Mouse (Mus musculus) gastrocnemius, postnatal 4 days (tissue): Measurements from ENCODE around the gene Ywhah. TPM values are rescaled to one million over a fixed set of nuclear protein-coding genes. Genes with fewer than 3 reads are reported as not detected.
"Not testable (repeated sequence)": the region's sequence is repeated elsewhere in the genome, so short reads cannot be mapped to it uniquely, and the experiment has no call there.

Source experiments
- DNase-seq, 2 experiments: peaks; one replicate each; pipeline ENCODE4 v3.0.0; 2021 to 2022; ENCODE audit warnings: low spot score in 2 of 2, mixed read lengths in 2 of 2
- total RNA-seq, 2 experiments: library from RNA; stranded (reverse); gene quantifications; 2 replicates each; pipeline ENCODE4 v1.2.3; 2021

Gene Ywhah
- total RNA-seq, 2 experiments from 2014 or later: 141 to 144 TPM

DNA sequence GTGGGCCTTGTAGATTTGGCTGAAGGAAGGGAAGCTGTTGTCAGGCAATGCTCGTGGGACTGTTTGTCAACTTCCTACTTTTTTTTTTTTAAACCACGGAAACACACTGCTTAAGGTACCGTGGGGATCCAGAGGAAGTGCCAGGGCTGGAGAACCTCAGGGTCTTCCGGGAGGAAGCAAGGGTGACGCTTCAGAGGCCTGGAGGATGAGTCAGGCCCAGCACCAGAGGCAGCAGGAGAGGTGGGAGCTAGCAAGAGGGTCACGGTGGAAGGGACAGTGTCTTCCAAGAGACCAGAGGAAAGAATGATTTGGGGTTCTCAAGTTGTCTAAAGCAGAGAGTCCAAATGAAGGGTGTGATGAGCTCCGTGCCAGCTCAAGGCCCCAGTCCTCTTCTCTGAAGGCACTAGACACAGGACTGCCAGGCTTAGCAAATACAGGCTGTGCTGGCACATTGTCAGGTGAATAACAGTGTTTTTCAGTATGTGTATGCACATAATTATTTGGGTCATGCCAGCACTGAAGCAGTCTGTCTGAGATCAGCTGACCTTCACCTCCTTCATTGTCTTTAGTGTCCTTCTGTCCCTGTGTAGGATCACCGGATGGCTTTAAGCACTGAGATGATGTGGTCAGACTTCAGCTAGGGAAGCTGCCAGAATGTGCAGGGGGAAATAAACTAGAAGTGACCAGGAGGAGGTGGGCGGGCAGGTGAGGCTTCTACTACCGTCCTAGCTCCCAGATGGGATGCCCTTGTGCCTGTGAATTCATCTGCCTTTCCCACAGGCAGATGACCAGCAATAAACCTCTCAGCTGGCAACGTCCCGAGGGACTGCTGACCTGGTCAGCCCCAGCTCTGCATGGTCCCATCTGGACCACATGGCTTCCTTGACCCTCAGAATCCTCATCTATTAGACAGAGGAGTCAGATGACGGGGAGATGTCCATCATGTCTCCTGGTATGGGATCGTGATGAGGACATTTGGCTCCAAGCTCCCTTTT, 8.5 kb upstream of the Ywhah start:
- DNase-seq: no peak

DNA sequence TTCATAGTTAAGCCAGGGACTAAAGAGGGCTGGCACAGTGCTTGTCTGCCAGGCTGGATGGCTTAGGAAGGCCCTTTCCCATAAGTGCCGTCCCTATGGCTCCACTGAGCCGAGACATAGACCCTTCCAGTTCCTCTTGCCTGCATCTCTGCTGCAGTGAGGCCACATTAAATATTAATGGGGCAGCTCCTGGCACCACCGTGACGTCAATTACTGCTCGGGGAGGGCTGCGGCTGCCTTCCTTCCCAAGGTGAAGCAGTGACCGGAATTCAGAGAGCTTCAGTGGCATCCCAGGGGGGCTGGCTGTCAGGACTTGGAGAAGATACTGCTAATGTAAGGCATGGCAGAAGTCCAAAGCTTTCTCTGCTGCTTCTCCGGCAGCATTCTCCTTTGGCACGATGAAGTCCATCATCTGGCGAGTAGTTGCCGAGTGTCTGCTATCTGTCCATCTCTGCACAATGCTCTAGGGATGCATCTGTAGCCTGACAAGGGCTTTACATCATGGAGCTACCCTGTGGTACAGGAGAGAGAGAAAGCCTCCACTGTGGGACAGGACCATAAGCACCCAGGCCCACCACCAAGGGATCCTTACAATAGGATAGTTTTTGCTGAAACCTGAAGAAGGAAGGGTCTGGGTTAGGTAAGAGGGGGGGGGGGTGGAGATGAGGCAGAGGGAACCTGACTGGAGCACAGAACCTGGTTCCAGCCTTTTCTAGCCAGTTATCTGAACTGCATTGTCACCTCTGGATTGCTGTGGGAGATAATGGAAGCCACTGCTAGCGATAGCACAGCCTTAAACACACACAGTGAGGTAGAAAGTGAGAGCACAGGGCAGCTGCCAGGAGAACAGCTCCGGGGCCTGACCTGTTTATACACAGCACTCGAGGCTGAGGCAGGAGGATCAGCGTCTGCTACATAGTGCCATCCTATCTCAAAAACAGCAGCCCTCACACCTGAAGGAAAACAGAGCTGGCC, 7.2 kb upstream of the Ywhah start:
- no peak for DNase-seq

DNA sequence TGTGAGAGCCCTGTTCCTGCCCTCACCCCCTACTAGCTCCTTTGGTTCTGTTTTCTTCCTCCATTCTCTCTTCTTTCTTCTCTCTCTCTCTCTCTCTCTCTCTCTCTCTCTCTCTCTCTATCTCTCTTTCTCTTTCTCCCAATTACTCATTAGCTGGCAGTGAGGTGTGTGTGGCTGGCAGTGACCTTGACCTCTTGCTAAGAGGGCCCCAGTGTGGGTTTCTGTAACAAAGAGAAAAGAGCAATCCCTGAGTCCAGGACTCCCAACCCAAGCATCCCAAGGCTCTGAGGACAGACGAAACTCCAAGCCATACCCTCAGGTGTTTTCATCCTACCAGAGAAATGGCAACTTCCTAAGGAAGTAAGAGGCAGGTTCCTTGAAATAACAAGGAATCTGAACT, 4.5 kb upstream of the Ywhah start:
- no peak for DNase-seq

DNA sequence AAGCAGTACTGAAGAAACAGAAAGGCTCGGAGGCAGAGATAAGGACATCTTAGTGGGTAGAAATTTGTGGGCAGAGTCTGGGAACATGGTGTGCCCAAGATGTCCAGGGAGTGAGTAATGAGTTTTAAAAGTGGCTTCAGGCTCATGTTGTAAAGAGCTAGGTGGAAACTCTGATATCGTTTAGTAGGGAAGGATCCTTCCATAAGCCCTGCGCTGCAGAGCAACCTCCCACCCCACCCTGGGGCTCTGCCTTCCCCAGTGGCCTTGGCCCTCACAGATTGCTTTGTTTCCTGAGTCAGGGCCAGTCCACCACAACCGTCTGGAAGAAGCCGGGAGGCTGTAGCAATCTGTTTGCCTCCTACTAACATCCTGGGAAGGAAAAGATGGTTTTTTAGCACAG, 3.0 kb upstream of the Ywhah start:
- DNase-seq: no peak

DNA sequence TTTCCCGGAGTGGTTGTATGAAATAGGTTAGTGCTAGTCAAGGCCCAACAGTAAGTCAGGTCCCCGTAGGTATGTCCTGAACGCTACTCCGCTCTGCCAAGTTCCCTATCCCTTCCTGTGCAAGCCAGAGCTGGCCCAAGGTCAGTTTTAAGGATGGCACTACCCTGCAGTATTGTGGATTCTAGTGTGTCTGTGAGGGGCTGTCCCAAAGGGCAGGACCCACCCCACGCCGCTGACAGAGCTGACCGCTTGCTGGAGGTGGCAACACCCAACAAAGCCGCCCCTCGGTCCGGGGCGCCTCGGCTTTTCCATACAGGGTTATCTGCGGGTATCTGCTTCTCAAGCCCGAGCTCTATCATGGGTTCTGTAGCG, 441 bp upstream of the Ywhah start:
- DNase-seq: peak in 1 of 2 experiments; percentile 21

DNA sequence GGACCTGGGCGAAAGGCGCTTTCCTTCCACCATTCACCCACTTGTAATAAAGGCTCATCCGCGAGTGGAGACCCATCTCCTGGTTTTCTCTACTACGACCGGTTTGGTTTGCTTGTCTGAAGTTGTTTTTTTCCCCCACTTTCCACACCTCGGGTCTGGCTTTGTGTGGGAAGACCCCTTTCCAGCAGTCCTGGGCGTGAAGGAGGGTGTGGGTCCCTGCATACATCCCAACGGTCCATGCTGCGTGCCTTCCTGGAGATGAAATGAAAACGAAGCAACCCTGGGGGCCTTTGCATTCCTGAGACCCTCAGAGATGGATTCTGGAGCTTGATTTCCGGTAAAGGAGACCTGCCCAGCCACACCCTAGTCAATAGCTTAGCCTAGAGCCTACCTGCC, 808 bp downstream of the Ywhah start:
- no peak for DNase-seq

DNA sequence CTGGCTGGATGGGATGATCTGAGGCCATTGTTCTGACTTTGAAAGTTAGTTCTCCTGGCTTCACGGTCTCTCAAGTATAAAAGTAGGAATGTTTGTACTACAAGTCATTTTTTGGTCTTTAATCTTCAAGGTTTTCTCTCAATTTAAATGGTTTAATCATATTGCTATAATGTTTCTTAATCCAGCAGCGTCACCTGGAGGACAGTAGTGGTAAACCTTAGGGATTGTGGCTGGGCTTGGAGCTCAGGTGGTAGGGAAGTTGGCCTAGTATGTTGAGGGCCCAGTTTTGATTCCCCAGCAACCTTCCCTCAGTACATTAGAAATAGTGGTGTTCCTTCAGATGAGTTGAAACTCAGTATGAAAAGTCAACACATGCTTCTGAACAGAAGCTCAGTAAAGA, 3.0 kb downstream of the Ywhah start:
- DNase-seq: no peak

DNA sequence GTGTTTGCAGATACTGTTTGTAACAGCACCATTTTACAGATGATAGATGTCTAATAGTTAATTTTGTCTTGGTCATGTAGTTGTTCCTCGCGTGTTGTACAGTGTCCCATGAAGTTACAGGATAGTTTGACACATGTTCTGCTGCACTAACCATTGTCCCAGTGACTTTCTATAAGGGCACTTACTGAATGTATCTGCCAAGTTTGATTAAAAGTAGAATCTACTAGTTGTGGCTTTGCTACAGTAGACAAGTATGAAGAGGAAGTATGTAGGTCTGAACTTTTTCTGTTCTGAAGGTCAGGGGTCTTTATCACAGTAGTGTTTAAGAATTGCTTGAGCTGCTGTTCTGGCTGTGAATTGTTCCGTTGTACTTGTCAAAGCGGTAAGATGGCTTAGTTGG, 4.7 kb downstream of the Ywhah start:
- no peak for DNase-seq

DNA sequence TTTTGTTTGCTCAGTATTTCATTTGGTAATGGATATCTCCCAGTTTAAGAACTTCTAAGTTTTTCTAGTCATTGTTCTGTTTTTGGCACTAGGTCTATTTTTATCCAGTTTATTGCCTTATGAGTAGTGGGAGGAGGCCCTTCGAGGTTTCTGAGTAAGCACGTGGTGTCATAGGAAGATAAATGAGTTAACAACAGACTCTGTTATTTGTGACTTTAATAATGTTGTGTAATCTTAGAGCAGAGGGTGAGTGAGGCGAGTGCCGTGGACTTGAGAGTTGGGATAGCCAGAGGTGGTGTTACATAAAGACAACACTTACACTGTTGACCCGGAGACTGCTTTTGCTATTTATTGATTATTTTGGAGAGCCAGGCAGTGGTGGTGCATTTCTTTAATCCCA, 5.9 kb downstream of the Ywhah start:
- no peak for DNase-seq

DNA sequence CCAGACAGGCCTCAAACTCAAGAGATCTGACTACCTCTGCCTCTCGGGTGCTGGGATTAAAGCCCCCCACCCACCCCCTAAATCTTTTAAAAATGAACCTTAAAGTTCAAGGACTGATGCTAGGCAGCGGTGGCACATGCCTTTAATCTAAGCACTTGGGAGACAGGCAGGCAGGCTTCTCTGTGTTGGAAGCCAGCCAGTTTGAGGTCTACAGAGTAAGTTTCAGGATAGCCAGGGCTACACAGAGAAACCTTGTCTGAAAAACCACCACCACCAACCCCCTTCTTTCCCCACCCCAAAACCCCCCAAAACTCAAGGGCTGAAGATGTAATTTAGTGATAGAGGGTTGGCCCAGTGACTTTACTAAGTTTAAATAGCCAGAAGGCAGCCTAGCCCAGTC, 10.0 kb downstream of the Ywhah start:
- no peak for DNase-seq

DNA sequence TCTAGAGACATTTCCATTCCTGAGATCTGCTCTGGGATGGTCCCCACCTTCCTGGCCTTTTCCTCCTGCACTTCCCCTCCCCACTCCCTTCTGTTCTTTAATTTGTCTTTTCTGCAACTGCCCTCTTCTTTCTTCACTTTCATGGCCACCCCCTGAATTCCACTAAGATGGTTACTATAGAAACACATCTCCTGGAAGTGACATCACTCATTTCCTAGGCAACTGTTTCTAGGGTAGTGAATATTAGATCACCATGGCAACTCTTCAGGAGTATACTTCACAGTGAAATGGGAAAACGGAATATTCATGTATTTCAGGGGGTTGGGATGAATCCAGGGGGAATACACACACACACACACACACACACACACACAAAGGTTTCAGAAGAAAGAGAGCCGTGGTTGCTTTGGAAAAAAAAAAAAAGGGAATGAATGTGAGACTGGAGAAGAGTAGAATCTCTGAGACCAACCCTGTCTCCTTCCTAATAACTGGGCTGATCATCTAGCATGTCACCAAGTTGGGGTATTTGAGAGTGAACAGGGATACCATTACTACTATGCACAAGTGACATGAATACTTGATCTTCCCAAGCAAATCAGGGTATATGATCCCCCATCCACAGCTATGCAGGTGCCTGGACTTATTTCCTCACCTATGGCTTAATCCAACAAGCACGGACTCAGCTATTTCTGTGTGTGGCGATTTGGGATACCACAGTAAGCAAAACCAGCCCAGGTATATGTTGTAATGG, 12.0 kb downstream of the Ywhah start:
- DNase-seq: no peak

DNA sequence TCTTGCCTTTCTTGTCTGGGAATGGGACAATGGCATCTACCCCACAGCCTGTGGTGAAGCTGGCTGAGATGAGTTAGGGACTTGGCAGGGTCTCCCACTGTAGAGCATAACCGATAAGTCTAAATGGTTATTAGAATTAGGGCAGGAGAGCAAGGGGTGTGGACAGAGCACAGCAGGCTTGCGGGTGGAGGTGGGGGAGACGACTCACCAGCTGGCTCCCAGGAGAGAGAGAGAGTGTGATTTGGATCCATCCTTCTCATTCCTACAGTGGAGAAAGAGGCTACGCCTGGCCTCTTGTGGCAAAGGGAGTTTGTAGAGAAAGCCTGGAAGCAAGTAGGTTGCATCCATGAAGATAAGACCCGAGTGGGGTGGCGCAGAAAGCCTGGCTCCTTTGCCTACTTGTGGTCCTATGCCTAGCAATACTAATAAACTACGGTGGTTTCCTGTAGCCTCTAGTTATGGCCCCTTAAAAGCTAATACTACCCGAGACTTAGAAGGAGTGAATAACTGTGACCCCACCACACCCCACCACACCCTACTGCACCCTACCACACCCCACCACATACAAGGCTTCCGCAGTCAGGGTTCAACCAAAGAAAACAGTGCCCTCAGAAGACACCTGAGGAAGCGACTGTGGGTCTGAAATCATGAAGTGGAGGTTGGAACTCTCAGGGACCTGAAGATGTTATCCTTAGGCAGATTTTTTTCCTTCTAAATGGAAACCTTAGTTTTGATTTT, 13.6 kb downstream of the Ywhah start:
- no peak for DNase-seq

DNA sequence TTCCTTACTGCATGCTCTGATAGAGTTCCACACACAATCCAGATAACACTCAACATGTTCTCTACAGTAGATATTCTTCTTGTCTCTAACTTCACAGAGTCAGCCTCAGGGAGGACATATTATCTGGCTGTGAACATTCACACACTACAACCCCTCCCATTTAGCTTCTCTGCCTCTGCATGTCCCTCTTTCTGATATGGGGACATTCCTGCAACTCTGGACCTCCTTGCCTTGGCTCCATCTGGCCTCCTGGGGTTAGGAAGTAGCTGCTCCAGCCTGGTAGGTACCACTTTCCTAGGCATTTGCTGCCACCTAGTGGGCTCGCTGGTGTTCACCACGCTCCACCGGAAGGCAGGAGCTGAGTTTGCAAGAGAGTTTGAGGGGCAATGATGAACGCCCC, 14.5 kb downstream of the Ywhah start:
- DNase-seq: peak; percentile 60 to 80

DNA sequence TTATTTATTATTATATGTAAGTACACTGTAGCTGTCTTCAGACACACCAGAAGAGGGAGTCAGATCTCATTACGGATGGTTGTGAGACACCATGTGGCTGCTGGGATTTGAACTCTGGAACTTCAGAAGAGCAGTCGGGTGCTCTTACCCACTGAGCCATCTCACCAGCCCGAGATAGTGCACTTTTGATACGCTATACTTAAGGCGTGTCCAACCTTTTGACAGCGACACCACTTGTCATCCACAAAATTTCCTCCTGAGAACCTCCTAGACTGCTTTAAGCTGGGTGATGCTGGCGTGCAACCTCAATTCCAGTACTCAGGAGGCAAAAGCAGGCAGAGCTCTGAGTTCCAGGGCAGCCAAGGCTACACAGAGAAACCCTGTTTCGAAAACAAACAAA, 15.0 kb downstream of the Ywhah start:
- DNase-seq: not testable (repeated sequence)

DNA sequence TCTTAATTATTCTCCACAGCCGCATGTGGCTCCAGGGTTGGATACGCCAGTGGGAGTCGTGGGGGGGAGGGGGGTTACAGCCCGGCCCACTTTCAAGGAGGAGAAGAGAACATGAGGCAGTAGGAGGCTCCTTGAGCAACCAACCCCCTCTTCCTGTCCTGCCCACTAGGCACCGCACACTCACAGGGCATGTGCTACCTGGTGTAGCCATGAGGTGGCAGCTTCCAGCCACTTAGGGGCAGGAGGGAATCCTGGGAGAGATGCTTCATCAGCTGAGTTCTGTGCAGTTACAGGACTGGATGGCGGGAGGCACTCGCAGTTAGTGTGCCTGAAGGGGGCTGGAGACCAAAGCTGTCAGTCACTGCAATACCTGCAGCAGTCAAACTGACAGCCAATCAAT, 15.5 kb downstream of the Ywhah start:
- DNase-seq: no peak

DNA sequence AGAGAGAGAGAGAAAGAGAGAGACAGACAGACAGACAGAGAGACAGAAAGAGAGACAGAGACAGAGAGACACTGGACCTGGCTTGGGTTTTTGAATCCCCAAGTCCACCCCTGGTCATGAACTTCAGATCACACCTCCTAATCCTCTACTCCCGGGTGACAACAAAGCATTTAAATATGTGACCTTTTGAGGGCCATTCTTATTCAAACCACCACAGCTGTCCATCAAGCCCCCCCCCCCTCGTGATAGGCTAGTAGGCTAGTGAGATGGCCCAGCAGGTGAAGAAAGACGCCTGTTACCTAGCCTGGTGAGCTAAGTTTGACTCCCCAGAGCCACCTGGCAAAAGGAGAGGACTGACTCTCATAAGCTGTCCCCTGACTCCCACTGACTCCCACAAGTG, 16.3 kb downstream of the Ywhah start:
- DNase-seq: no peak

DNA sequence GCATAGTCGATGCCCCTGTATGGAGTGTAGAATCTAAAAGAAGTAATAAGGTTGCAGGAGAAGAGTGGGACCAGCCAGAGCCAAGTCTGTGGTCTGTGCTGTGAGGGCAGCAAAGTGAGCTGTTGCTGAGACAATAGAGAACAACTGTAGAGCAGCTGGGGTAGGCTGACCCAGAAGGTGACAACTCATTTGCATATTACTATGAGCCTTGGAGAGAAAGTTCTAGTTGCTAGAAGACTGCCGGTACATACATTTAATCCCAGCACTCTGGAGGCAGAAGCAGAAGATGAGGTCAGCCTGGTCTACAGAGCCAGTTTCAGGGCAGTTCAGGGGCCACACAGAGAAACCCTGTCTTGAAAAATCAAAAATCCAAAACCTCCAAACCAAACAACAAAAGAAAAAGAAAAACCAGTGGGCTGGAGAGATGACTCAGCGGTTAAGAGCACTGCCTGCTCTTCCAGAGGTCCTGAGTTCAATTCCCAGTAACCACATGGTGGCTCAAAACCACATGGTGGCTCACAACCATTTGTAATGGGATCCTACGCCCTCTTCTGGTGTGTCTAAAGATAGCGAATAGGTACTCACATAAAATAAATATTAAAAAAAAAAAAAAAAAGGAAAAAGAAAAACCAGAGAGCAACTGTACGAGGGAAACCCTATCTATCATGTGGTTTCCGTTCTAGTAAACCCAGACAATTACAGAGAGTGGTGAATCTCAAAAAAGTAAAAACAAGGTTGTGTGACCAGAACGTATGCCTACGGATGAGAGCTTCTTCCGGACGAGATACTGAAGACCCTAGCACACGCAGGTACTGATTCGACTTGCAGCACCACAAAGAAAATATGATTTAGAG, 20.3 kb downstream of the Ywhah start:
- no peak for DNase-seq

DNA sequence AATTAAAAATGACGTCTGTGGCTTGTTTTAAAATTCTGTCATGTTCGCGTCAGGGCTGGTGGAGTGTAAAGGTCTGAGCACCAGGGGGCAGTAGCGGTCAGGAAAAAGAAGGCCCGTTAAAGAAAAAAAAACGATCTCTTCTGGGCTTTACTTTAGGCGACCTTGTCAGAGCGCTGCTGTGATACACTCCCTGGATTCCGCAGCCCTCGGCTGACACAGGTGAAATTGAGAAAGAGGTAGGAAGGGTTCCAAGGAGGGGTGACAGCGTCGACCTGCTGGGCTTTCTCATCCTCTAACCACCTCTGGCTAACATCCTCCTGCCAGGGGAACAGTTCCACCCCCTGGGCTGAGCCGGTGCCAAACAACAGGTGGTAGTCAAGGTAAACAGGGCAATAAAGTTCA, 20.9 kb downstream of the Ywhah start:
- peak; percentile 37 to 65 for DNase-seq

DNA sequence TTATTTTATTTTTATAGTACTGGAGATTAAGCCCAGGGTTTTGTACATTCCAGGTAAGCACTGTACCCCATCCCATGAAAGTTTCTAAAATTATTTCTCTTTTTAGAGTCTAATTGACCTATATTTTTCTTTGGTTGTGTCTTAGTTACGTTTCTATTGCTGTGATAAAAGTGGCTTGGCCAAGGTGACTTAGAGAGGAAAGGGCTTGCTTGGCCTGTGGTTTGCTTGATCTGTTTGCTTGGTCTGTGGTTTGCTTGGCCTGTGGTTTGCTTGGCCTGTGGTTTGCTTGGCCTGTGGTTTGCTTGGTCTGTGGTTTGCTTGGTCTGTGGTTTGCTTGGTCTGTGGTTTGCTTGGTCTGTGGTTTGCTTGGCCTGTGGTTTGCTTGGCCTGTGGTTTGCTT, 22.1 kb downstream of the Ywhah start:
- DNase-seq: not testable (repeated sequence)

DNA sequence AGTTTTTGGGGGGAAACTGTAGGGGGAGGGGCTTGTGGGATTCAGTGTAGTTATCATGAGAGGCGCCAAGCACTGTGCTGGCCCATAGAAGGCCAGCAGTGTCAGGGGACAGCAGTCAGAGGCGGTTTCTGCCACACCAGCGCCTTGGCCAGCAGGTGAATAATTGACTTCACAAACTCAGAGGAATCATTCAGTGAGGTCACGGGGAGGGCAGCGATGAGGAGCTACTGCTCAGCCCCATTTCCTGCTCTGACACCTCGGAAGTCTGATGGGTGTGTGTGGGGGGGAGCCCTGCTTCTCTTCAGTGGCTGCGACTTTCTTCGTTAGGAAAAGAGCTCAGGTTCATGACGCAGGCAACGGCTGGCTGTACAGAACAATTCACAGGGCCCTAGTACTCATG, 24.8 kb downstream of the Ywhah start:
- no peak for DNase-seq
